Mouse (Mus musculus) layer of hippocampus, postnatal 25 days (tissue): ENCODE measurements around the gene Evx2. TPM values are rescaled to one million over a fixed set of nuclear protein-coding genes. Genes with fewer than 3 reads are reported as not detected.
A peak's percentile ranks its signal among the peaks of the same experiment; 100 is the strongest.

Experiments
- DNase-seq, 2 experiments: peaks; one replicate each; pipeline ENCODE4 v3.0.0; 2022; ENCODE audit warnings: mixed read lengths in 2 of 2, low spot score in 1 of 2; ENCODE audit errors: extremely low spot score in 1 of 2
- total RNA-seq, 2 experiments: library from RNA; stranded (reverse); gene quantifications; 2 replicates each; pipeline ENCODE4 v1.2.3; 2021

Gene Evx2
- total RNA-seq, 2 experiments from 2014 or later: not detected

- DNase-seq: no peak
These were observed 23.4 kb upstream of the Evx2 start for GRCm38 (mm10) chr2:74682796-74683195.

GRCm38 (mm10) chr2:74681594-74682531, 22.5 kb upstream of the Evx2 start:
- DNase-seq: no peak

GRCm38 (mm10) chr2:74680561-74681398, 21.4 kb upstream of the Evx2 start:
- DNase-seq: no peak

- DNase-seq: no peak
These were observed 20.6 kb upstream of the Evx2 start for GRCm38 (mm10) chr2:74679980-74680379.

- DNase-seq: no peak
These were observed 20.2 kb upstream of the Evx2 start for GRCm38 (mm10) chr2:74679596-74679971.

- no peak for DNase-seq
These were observed 19.7 kb upstream of the Evx2 start, which contains the start of gene Hoxd11 for GRCm38 (mm10) chr2:74678891-74679595. Gene Hoxd11, plus strand, starts transcription at chr2:74679557.

GRCm38 (mm10) chr2:74677106-74677505, 17.7 kb upstream of the Evx2 start:
- DNase-seq: no peak

- no peak for DNase-seq
These were observed 17.2 kb upstream of the Evx2 start for GRCm38 (mm10) chr2:74676376-74677052.

- DNase-seq: no peak
These were observed 16.4 kb upstream of the Evx2 start for GRCm38 (mm10) chr2:74675666-74676282.

- DNase-seq: no peak
These were observed 15.7 kb upstream of the Evx2 start, which contains the start of gene Hoxd12 for GRCm38 (mm10) chr2:74674881-74675665. Gene Hoxd12, plus strand, starts transcription at chr2:74675013.

GRCm38 (mm10) chr2:74673835-74674425, 14.6 kb upstream of the Evx2 start:
- no peak for DNase-seq

GRCm38 (mm10) chr2:74672481-74673362, 13.4 kb upstream of the Evx2 start:
- peak in 1 of 2 experiments; percentile 44 for DNase-seq

- DNase-seq: no peak
These were observed 12.5 kb upstream of the Evx2 start for GRCm38 (mm10) chr2:74671847-74672246.

- DNase-seq: no peak
These were observed 11.4 kb upstream of the Evx2 start for GRCm38 (mm10) chr2:74670632-74671188.

- no peak for DNase-seq
These were observed 10.4 kb upstream of the Evx2 start for GRCm38 (mm10) chr2:74669650-74670235.

GRCm38 (mm10) chr2:74669230-74669578, 9.8 kb upstream of the Evx2 start:
- no peak for DNase-seq
